Mouse (Mus musculus): ENCODE measurements around the gene Nfatc3. TPM values are rescaled to one million over a fixed set of nuclear protein-coding genes. Genes with fewer than 3 reads are reported as not detected.

The Nfatc3 gene
- polyA plus RNA-seq (2012; rRNA removed): 3.7 and 5.8 TPM in 2 replicates

GRCm38 (mm10) chr8:106058731-106059612, at the start of gene Nfatc3:
TSS of gene Nfatc3 (plus strand) at chr8:106058840.

GRCm38 (mm10) chr8:106011643-106011986, 47.0 kb upstream of the Nfatc3 start, which contains the start of gene Ddx28:
TSS of gene Ddx28 (minus strand) at chr8:106011882.

GRCm38 (mm10) chr8:106136156-106137130, 77.8 kb downstream of the Nfatc3 start, which contains the start of gene Esrp2:
TSS of gene Esrp2 (minus strand) at chr8:106136974.

GRCm38 (mm10) chr8:106149801-106150652, 91.4 kb downstream of the Nfatc3 start, which contains the start of gene Pla2g15:
TSS of gene Pla2g15 (plus strand) at chr8:106150399.

GRCm38 (mm10) chr8:106168356-106169016, 109.8 kb downstream of the Nfatc3 start, which contains the start of gene Slc7a6:
TSS of gene Slc7a6 (plus strand) at chr8:106168857.

Other genes with a start within 250 kb of the Nfatc3 start
- gene Ranbp10, start 231.5 kb upstream of the Nfatc3 start, polyA plus RNA-seq (2012; rRNA removed): 10.5 and 10.6 TPM in 2 replicates
- gene Tsnaxip1, start 231.1 kb upstream of the Nfatc3 start, polyA plus RNA-seq (2012; rRNA removed): not detected in 2 replicates
- gene Cenpt, start 205.6 kb upstream of the Nfatc3 start, polyA plus RNA-seq (2012; rRNA removed): 6.6 and 6.7 TPM in 2 replicates
- gene Thap11, start 203.7 kb upstream of the Nfatc3 start, polyA plus RNA-seq (2012; rRNA removed): 26.9 and 36.7 TPM in 2 replicates
- 2.5 and 9.7 TPM in 2 replicates for gene Nutf2, start 198.3 kb upstream of the Nfatc3 start, polyA plus RNA-seq (2012; rRNA removed)
- gene Edc4, start 178.0 kb upstream of the Nfatc3 start, polyA plus RNA-seq (2012; rRNA removed): 29.6 and 40.6 TPM in 2 replicates
- 1.5 and 2.0 TPM in 2 replicates for gene Nrn1l, start 165.3 kb upstream of the Nfatc3 start, polyA plus RNA-seq (2012; rRNA removed)
- gene Pskh1, start 158.4 kb upstream of the Nfatc3 start, polyA plus RNA-seq (2012; rRNA removed): 13.3 and 13.9 TPM in 2 replicates
- gene Ctrl, start 125.0 kb upstream of the Nfatc3 start, polyA plus RNA-seq (2012; rRNA removed): 0.86 and 1.3 TPM in 2 replicates
- 56.1 and 73.9 TPM in 2 replicates for gene Psmb10, start 120.4 kb upstream of the Nfatc3 start, polyA plus RNA-seq (2012; rRNA removed)
- gene Lcat, start 115.5 kb upstream of the Nfatc3 start, polyA plus RNA-seq (2012; rRNA removed): 1.1 and 1.5 TPM in 2 replicates
- 11.7 and 12.5 TPM in 2 replicates for gene Slc12a4, start 92.7 kb upstream of the Nfatc3 start, polyA plus RNA-seq (2012; rRNA removed)
- gene Dpep3, start 79.4 kb upstream of the Nfatc3 start, polyA plus RNA-seq (2012; rRNA removed): 0.08 TPM in 1 of 2 replicates, not detected in the other
- gene Dus2, start 67.5 kb upstream of the Nfatc3 start, polyA plus RNA-seq (2012; rRNA removed): 1.2 and 2.2 TPM in 2 replicates
- gene Dpep2nb, start 52.9 kb upstream of the Nfatc3 start, polyA plus RNA-seq (2012; rRNA removed): not detected in 2 replicates
- 3.3 and 4.3 TPM in 2 replicates for gene Ddx28, start 47.0 kb upstream of the Nfatc3 start, polyA plus RNA-seq (2012; rRNA removed)
- gene Esrp2, start 78.1 kb downstream of the Nfatc3 start, polyA plus RNA-seq (2012; rRNA removed): 50.7 and 61.8 TPM in 2 replicates
- gene Pla2g15, start 91.6 kb downstream of the Nfatc3 start, polyA plus RNA-seq (2012; rRNA removed): 3.4 and 3.8 TPM in 2 replicates
- gene Slc7a6, start 110.0 kb downstream of the Nfatc3 start, polyA plus RNA-seq (2012; rRNA removed): 3.8 and 7.7 TPM in 2 replicates
- 5.6 and 10.4 TPM in 2 replicates for gene Slc7a6os, start 152.1 kb downstream of the Nfatc3 start, polyA plus RNA-seq (2012; rRNA removed)
- 8.9 and 9.4 TPM in 2 replicates for gene Prmt7, start 152.1 kb downstream of the Nfatc3 start, polyA plus RNA-seq (2012; rRNA removed)